Mouse (Mus musculus): ENCODE measurements around the gene Plxdc1. TPM values are rescaled to one million over a fixed set of nuclear protein-coding genes. Genes with fewer than 3 reads are reported as not detected.

Gene Plxdc1
- total RNA-seq, 2 experiments from 2014 or later, result 5.9 to 8.3 TPM

DNA sequence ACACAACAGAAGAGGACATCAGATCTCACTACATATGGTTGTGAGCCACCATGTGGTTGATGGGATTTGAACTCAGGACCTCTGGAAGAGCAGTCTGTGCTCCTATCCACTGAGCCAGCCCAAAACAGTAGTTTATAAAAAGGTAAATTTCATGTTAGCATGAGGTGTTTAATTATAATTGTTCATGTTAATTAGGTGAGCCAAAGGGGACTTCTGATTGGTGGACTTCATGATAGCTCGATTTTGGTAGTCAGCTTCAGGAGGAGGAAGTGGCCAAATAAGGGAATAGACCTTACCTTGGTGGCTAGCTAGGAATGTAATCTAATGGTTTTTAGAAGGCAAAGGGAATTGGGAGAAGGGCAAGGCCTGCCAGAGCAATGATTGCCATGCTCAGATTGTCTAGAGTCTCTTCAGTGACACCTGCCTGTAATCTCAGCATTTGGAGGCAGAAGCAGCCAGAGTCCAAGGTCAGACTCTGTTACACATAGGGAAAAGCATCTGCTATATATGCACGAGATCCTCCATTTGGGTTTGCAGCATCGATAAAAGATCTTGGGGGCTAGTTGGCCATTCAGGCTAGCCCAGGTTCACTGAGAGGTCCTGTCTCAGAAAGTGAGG, 88.6 kb downstream of the Plxdc1 start:
- intact Hi-C loops (cut with DNase I), result no loop called here

DNA sequence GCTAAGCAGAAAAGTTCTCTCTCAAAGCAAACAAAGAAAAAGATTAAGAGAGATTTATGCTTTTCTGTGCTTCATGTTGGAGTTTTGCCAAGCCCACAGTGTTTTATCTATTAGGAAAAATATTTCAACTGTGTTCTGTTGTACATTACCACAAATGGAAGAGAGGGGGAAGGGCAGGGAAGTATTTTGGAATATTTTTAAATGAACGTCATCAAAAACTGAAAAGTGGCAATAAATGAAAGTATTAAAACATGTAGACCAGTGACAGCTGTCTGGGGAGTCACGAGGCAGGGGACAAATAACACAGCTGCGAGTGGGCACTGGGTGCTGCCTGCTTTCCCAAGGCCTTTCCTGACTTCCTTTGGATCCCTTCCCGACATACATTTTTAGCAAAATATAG, 89.6 kb downstream of the Plxdc1 start:
- no peak for DNase-seq (ENCODE audit: extremely low spot score in 1 of 2, low spot score in 2 of 2)
- intact Hi-C loops (cut with DNase I), result no loop called here

More for the DNA sequence above, 88.6 kb downstream of the Plxdc1 start:
- no peak for DNase-seq (ENCODE audit: extremely low spot score in 1 of 2, low spot score in 2 of 2)

DNA sequence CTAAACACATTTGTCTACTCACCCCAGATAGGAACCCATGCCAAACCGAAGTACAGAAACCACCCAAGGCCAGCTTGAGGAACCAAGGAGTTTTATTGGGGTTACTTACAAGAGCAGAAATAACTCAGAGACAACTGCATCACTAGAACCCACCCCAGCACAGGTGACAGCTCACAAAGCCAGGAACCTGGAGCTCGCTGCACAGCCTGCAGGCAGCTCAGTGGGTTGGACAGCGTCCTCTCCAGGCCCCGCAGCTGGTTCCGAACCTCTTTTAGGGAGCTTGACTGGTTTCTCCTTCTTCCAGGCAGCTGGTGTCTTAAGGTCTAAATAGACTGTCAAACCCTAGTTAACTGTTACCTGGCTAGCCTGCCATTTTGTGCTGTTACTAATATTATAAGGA, 94.4 kb downstream of the Plxdc1 start:
- intact Hi-C loops (cut with DNase I), result no loop called here
- DNase-seq (ENCODE audit: extremely low spot score in 1 of 2, low spot score in 2 of 2), result no peak

DNA sequence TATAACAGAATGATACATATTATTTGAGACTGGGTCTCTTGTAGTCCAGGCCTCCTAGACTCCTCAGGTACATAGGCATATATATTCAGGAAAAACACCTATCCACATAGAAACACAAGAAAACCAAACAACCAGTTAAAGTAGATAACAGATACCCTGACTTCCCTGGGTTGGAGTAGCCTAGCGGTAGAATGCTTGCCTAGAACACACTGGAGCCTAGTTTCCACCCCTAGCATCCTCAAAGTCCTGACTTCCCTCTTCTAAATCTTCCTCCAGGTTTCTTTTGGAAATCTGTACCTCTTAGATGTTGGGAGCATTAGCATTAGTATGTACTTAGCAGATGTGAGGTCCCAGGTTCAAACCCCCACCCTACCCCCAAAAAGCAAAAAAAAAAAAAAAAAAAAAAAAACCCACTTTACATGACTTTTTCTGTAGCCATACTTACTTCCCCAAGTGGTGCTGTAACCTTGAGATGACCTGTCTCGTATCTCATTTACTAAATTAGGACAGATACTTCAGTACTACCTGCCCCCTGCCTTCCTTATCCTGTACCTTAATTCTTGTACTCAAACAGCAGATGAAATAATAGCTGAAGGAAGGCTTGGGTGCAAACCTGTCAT, 100.8 kb downstream of the Plxdc1 start:
- DNase-seq (ENCODE audit: extremely low spot score in 1 of 2, low spot score in 2 of 2), result no peak
- intact Hi-C loops (cut with DNase I), result no loop called here

DNA sequence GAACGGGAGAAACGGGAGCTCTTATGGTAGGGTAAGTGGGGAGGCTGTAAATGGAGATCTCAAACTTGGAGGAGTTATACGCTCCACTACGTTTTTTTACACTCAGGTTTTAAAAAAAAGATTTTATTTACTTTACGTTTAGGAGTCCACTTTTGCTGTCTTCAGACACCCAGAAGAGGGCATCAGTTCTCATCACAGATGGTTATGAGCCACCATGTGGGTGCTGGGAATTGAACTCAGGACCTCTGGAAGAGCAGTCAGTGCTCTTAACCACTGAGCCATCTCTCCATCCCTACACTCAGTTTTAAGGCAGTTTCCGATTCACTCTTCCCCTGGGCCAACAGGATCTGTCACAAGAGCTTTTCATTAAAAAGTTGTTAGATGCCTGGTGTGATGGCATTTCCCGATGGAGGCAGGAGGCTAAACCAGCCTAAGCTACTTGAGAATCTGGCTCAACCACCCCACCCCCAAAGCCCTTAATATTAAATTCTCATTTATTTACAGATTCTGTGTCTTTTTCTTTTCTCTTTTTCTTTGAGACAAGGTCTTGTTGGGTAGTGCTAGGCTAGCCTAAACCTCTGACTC, 101.6 kb downstream of the Plxdc1 start:
- intact Hi-C loops (cut with DNase I), result loop anchor here (5.0 kb wide), 3 partner anchors 42 to 102 kb away; partner anchors contain the start of genes B230217C12Rik, Lasp1 and Rpl23
- DNase-seq (ENCODE audit: extremely low spot score in 1 of 2, low spot score in 2 of 2), result no peak

DNA sequence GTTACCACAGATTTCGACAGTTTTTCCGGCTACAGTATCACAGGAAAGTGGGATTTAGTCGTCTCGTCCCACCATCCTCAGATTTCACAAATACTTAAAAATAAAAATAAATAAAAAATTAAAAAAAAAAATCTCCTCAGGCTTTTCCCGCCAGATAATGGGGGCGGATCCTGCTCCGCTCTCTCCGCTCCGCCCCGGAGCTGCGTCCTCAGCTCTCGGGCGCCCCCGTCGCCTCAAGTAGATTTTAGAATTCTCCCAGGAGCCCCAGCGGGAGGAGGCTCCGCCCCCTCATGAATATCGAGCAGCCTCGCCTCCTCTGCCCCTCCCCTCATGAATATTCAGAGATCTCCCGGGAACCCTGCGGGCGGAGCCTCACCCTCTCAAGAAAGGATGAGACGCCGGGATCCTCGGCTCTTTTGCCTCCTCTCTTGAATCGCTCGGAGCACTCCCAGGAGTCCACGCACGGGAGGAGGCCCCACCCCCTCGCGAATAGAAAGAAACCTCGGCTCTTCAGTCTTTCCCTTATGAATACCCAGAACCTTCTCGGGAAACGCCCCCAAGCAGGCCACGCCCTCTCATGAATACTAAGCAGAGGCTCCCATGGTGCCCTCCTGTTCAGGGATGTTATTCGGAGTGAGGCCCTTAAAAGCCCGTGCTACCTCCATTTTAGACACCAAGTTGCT, 102.2 kb downstream of the Plxdc1 start, which contains the start of gene Fbxo47:
TSS of gene Fbxo47 (minus strand) at position 237 of the 683 bp plus-strand sequence.
- DNase-seq (ENCODE audit: extremely low spot score in 1 of 2, low spot score in 2 of 2), result peak; percentile 94 to 97
- intact Hi-C loops (cut with DNase I), result loop anchor here (5.0 kb wide), 3 partner anchors 42 to 102 kb away; partner anchors contain the start of genes B230217C12Rik, Lasp1 and Rpl23

DNA sequence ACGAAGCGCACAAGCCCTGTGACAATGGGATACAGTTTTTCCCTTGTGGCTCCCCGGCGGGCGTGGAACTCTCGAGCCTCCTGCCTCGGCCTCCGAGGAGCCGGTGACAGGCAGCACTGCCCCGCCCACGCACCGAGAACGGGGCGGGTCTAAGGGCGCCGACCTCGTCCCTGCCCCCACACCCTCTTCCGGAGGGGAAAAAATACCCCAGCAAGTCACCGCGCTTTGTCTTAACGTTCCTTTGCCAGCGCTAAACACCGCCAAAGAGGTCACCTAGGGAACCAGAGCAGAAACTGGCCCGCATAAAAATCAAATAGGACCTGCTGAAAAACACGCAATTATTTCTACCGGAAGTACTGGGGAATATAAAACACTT, 102.7 kb downstream of the Plxdc1 start:
- peak; percentile 31 to 83 for DNase-seq (ENCODE audit: extremely low spot score in 1 of 2, low spot score in 2 of 2)
- intact Hi-C loops (cut with DNase I), result loop anchor here (5.0 kb wide), 3 partner anchors 41 to 101 kb away; partner anchors contain the start of genes B230217C12Rik, Lasp1 and Rpl23

DNA sequence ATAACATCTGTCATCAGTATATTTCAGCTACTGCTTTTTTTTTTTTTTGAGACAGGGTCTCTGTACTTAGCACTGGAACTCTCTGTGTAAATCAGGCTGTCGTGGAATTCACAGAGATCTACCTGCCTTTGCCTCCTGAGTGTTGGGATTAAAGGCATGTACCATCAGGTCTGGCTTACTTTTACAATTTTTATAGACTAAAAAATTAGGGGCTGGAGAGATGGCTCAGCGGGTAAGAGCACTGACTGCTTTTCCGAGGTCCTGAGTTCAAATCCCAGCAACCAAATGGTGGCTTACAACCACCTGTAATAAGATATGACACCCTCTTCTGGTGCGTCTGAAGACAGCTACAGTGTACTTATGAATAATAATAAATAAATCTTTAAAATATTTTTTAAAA, 105.9 kb downstream of the Plxdc1 start:
- intact Hi-C loops (cut with DNase I), result loop anchor here (5.0 kb wide), 3 partner anchors 38 to 98 kb away; partner anchors contain the start of genes B230217C12Rik, Lasp1 and Rpl23
- DNase-seq (ENCODE audit: extremely low spot score in 1 of 2, low spot score in 2 of 2), result no peak

DNA sequence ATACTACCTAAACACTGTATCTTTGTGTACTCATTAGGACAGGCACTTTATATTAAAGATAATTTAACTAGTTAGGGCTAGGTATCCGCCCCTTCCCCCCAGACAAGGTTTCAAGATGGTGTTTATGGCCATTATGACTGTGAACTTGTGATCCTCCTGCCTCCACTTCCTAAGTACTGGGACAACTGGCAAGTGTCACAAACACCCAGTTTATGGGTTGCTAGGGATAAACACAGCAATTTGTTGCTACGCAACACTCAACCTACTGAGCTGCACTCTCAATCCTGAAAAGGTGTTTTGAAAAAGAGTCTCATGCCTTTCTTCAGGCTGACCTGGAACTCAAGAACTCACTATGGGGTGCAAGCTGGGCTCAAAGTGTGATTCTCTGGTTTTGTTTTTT, 108.9 kb downstream of the Plxdc1 start:
- intact Hi-C loops (cut with DNase I), result no loop called here
- no peak for DNase-seq (ENCODE audit: extremely low spot score in 1 of 2, low spot score in 2 of 2)

DNA sequence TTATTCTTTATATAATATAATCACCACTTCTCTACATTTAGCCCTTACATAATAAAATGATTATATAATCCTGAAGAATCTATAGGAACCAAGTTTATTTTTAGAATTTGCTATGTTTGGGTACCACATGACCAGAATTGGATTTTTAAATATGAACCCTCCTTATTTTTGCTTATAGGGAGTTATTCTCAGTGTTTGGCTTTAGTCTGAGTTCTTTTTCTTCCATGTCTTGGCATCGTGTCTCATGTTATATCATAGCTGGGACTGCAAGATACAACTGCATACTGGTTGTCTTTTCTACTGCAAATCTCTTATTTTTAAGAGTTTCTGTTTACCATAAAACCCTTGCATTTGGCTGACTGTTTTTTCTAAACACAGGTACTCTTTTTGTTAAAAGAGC, 111.8 kb downstream of the Plxdc1 start:
- intact Hi-C loops (cut with DNase I), result no loop called here
- DNase-seq (ENCODE audit: extremely low spot score in 1 of 2, low spot score in 2 of 2), result no peak

Small RNA genes within 50 kb of the gene (microRNA-seq; reads per million reads assigned to microRNA genes)
- not detected for gene Gm22461
- not detected for gene Gm27597

Other genes starting within 250 kb of the Plxdc1 start
- 100 to 1,000 TPM; 146 to 153 TPM for gene Pip4k2b, start 241.7 kb downstream of the Plxdc1 start, total RNA-seq (2021)
- 10 to 100 TPM; 18.8 to 19.4 TPM for gene Cwc25, start 219.9 kb downstream of the Plxdc1 start, total RNA-seq (2021)
- gene 1700001P01Rik, start 210.5 kb downstream of the Plxdc1 start, total RNA-seq (2021), result under 1 TPM; 0.60 to 0.63 TPM
- 100 to 1,000 TPM; 423 to 456 TPM for gene Rpl23, start 204.0 kb downstream of the Plxdc1 start, total RNA-seq (2021)
- gene Lasp1, start 187.4 kb downstream of the Plxdc1 start, total RNA-seq (2021), result 100 to 1,000 TPM; 190 to 203 TPM
- gene B230217C12Rik, start 145.7 kb downstream of the Plxdc1 start, total RNA-seq (2021), result 10 to 100 TPM; 40.0 to 45.1 TPM
- gene Fbxo47, start 102.3 kb downstream of the Plxdc1 start, total RNA-seq (2021), result under 1 TPM; 0.63 to 0.86 TPM
- gene Arl5c, start 9.7 kb upstream of the Plxdc1 start, total RNA-seq (2021), result 1 to 10 TPM; 2.6 to 3.7 TPM
- gene Cacnb1, start 36.6 kb upstream of the Plxdc1 start, total RNA-seq (2021), result 100 to 1,000 TPM; 118 to 121 TPM
- gene Rpl19, start 40.3 kb upstream of the Plxdc1 start, total RNA-seq (2021), result 100 to 1,000 TPM; 571 to 605 TPM
- gene Stac2, start 67.0 kb upstream of the Plxdc1 start, total RNA-seq (2021), result 10 to 100 TPM; 15.3 to 17.7 TPM
- 10 to 100 TPM; 29.7 to 34.5 TPM for gene Fbxl20, start 164.0 kb upstream of the Plxdc1 start, total RNA-seq (2021)
- gene Med1, start 206.8 kb upstream of the Plxdc1 start, total RNA-seq (2021), result 10 to 100 TPM; 45.9 to 48.9 TPM
- gene Cdk12, start 216.6 kb upstream of the Plxdc1 start, total RNA-seq (2021), result 10 to 100 TPM; 34.4 to 35.4 TPM

Data from left cerebral cortex, postnatal 10 days (tissue).